Mouse (Mus musculus) layer of hippocampus, adult 9-11 months (tissue): ENCODE data around the gene Adipor2.
"Not testable (repeated sequence)": the region's sequence is repeated elsewhere in the genome, so short reads cannot be mapped to it uniquely, and the experiment has no call there.

ENCODE experiments used
- DNase-seq: peaks from one replicate; pipeline ENCODE4 v3.0.0; 2022

Gene Adipor2

DNA sequence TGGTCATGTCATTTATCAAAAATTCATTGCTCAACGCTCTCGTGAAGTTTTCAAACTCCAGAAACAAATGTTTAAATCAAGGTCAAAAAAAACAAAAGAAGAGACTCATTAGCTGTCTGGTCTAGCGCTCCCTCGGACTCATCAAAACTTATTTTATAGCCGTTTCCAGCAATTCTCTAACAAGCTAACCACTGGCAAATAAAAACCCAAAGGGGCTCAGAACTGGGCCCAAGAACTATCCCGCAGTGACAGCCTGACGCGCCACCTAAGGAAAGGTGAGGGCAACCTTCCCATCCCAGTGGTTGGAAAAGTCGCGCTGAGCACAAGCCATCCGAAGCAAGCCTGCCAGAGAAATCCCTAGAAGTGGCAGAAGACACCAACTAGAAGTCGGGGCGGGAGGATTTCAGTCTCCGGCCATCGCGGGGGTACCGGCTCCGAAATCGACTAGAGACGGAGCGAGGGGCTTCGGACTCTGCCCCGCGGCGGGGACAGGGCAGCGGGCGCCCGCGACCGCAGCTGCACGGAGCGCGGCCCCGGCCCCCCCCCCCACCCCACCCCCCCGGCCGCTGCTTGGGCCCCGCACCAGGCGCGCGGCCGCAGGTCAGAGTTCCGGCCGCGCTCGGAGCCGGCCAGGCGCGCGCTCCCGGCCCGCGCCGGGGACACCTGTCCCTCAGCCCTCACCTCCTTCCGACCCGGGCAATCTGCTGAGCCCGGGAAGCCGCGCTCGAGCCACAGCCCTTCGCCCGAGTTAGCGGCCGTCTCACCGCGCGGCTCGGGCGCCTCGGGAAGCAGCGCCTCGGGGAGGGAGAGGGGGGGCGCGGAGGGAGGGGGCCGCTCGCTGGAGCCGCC, 29.5 kb downstream of the Adipor2 start:
- DNase-seq = peak; percentile 12

DNA sequence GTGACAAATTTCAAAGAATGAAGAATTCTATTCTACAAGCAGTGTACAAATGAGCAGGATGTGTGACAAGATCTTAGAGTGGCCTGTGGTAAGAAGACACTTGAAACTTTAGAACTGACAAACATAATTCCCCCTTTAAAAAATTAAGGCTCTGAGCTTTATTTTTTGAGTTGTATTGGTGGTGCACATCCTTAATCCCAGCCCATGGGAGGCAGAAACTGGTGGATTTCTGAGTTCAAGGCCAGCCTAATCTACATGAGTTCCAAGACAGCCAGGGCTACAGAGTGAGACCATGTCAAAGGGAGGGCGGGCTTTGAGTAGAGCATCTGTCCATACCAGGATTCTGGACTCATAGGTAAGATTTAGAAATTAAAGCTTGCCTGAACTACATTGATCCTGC, 30.7 kb downstream of the Adipor2 start:
- no peak for DNase-seq

DNA sequence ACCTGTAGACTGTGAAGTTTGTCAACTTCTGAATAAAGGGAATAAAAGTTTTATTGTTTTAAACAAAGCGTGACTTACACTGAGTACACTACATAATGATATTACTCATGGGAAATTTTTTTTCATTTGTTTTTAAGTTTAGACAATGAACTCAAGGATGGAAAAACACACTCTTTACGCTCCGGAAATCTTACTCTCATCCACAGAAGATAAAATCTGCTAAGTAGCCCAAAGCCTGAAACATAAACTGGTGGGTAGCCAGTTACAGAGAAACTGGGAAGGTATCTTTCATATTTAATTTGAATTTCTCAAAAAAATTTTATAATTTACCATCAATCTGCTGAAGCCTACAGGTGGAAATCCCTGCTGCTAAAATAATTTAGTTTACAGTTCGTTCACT, 31.1 kb downstream of the Adipor2 start:
- DNase-seq = no peak

- DNase-seq = no peak
Measured at GRCm38 (mm10) chr6:119385668-119386067, 31.8 kb downstream of the Adipor2 start.

- DNase-seq = no peak
Measured at GRCm38 (mm10) chr6:119378631-119379030, 38.9 kb downstream of the Adipor2 start.

DNA sequence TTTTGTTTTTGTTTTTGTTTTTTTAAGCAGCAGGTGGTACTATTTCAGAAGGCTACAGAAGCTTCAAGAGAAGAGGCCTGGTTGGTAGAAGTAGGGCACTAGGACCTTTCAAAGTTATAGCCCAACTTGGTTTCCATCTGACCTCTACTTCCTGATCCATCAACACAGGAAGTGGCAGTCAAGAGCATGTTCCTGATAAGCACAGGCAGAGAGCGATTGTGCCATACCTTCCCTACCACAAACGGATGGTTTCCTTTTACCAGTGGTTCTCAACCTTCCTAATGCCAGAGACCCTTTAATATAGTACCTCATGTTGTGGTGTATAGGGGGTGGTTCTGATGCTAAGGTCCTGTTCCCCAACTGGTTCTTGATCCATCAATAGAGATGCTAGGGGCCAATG, 39.9 kb downstream of the Adipor2 start:
- no peak for DNase-seq

DNA sequence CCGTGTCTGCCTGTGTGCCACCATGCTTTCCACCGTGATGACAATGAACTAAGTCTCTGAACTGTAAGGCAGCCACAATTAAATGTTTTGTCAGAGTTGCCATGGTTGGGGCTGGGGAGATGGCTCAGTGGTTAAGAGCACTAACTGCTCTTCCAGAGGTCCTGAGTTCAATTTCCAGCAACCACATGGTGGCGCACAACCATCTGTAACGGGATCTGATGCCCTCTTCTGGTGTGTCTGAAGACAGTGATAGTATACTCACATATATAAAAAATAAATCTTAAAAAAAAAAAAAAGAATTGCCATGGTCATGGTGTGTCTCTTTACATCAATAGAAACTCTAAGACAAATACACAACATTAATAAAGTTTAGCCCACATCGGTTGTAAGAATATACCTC, 42.5 kb downstream of the Adipor2 start:
- no peak for DNase-seq

- DNase-seq = no peak
Measured at GRCm38 (mm10) chr6:119373000-119373705, 44.4 kb downstream of the Adipor2 start.

GRCm38 (mm10) chr6:119372237-119372636, 45.3 kb downstream of the Adipor2 start:
- no peak for DNase-seq

DNA sequence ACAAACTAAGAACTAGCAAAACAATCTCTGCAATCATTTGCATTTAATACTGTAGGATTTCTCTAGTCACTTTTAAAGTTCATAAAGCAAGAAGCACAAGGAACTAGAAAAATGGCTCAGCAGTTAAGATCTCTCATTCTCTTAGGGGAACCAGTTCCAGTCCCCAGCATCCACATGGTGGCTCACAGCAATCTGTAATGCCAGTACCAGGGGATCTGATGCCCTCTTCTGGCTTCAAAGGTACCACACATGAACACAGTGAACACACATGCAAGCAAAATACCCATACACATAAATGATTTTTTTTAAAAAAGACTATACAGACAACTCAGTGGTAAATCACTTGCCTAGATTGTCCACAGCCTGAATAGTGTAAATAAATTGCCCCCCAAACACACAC, 45.9 kb downstream of the Adipor2 start:
- DNase-seq = no peak

DNA sequence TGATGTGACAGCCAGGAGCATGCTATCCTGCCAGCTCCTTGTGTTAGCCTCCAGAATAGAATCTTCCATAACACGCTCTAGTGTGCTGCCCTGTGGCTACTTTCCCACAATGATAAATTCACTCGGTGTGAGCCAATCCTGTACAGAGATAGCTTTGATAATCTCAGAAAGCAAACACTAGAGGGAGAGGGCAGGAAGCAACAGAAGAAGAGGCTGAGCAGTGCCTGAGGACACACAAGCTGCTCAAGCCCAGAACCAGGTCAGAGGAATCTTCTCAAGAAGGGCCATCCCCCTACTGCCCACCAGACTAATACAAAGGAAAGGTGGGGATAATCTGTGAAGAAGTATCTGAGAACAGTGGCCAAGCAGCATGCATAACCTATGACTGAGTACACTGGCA, 50.1 kb downstream of the Adipor2 start:
- no peak for DNase-seq

DNA sequence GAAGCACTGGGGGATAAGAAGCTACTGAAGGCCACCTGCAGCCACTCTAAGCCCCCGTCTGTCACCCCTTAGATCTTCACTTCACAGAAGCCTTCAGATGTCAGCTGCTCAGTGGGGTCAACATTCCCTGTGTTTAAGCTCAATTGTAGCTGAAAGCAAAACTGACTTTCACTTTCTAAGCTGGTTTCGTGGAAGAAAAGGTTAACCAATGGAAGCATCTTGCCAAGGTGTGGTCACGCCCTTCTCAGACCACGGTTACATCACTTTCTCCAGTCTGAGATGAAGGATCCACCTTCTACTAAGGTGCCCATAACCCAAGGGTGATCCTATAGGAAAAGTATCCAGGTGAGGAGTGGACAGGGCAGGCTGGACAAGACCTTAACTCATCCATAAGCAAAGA, 50.7 kb downstream of the Adipor2 start:
- DNase-seq = not testable (repeated sequence)

GRCm38 (mm10) chr6:119363593-119363992, 53.9 kb downstream of the Adipor2 start:
- DNase-seq = no peak

GRCm38 (mm10) chr6:119360925-119361702, 56.4 kb downstream of the Adipor2 start:
- DNase-seq = no peak

DNA sequence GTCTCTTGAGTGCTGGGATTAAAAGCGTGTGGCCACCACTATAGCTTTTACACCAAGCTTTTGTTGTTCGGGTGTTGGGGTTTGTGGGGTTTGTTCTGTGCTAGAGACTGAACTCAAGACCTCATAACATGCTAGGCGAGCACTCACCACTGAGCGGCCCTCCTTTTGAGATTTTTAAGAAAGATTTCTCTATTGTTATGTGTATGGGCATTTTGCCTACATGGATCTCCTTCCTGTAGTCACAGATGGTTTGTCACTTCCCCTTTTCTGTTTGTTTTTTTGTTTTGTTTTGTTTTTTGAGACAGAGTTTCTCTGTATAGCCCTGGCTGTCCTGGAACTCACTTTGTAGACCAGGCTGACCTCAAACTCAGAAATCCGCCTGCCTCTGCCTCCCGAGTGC, 57.3 kb downstream of the Adipor2 start:
- DNase-seq = not testable (repeated sequence)

GRCm38 (mm10) chr6:119358020-119358571, 59.4 kb downstream of the Adipor2 start:
- no peak for DNase-seq

DNA sequence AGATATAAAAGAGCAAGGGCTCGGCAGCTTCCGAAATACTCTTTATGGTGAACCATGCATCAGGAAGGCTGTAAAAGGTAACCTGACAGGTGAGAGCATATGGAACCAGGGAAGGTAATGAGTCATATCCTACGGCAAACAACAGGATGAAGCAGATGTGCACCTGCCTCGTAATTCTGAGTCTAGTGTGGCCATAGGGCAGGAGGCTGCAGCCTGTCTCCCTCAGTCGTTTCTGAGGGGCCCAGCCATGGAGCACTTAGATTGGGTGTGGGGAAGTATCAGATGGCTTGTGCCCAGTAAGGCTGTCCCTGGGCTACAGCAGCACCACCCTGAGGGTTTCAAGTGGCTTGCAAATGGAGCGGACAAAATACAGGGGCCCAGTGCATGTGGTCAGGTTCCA, 65.0 kb downstream of the Adipor2 start:
- no peak for DNase-seq

DNA sequence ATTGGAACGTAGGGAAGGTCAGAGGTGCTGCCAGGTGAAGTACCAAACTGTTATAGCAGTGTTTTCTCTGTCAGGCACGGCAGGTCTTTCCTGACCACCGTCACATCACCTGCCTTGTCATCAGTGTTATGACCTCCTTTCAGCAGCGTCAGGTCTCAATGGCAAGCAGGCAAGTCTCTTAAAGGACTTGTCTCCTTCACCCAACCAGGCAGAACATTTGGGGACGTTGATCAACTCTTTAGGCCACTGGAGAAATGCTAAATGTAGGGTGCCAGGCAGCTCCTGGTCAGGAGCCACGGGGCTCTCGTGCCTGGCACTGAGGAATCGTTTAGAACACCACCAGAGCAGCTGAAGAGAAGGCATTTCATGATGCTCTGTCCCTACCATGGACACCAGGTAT, 65.8 kb downstream of the Adipor2 start:
- no peak for DNase-seq

GRCm38 (mm10) chr6:119350703-119351198, 66.8 kb downstream of the Adipor2 start:
- DNase-seq = no peak

GRCm38 (mm10) chr6:119348234-119348633, 69.3 kb downstream of the Adipor2 start:
- DNase-seq = peak; percentile 74

DNA sequence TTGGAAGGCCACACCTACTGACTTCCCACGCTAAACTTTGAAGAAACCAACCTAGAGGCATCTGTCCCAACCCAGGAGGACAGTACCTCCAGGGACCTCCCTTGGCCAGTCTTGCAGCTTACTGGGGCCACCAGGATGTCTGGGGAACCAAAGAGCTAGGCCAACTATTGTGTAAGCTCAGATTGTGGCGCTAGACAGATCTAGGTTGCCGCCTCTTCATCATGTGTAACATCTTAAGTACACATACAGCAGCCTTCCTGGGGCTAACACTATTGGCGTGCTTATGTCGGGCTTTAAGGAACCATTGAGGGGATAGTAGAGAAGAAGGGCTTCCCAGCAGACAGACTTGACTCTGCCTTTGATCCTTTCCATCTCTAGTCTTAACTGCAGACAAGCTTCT, 69.7 kb downstream of the Adipor2 start:
- DNase-seq = no peak

- DNase-seq = no peak
Measured at GRCm38 (mm10) chr6:119346257-119346656, 71.2 kb downstream of the Adipor2 start.

DNA sequence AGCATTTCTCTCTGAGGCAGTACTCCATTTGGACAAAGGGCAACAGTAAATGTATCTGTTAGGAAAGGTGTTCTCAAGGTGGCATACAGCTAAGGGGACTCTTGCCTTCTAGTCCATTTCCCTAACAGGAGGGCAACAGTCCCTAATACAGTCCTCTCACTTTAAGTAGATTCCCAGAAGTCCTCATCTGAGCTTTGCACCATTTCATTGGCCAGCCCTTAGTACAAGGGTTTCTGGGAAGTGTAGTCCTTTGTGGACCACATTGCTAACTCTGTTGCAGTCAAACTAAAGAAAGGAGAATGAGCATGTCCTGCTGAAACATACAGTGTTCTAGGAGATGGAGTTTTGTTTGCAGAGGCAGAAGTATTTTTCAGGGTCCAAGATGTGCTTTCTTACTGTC, 76.1 kb downstream of the Adipor2 start:
- no peak for DNase-seq
